Mouse (Mus musculus): ENCODE results near the gene Best2.

The Best2 gene

GRCm38 (mm10) chr8:85014431-85014830 lies at the start of gene Best2:
Gene Best2 (minus strand): TSS chr8:85014531.
- DNase-seq: no peak

GRCm38 (mm10) chr8:85062603-85063002 lies 48.3 kb upstream of the Best2 start:
- DNase-seq: no peak

GRCm38 (mm10) chr8:85059879-85060616 lies 45.7 kb upstream of the Best2 start, which contains the start of gene Fbxw9:
Gene Fbxw9 (plus strand): TSS chr8:85060055.
- peak; percentile 99 for DNase-seq

GRCm38 (mm10) chr8:85057367-85057766 lies 43.0 kb upstream of the Best2 start:
- DNase-seq: no peak

- DNase-seq: no peak
Measured at GRCm38 (mm10) chr8:85043619-85044018, 29.3 kb upstream of the Best2 start.

- DNase-seq: peak; percentile 96
Measured at GRCm38 (mm10) chr8:85037681-85038531, 23.6 kb upstream of the Best2 start.

- DNase-seq: no peak
Measured at GRCm38 (mm10) chr8:85037366-85037680, 23.0 kb upstream of the Best2 start.

GRCm38 (mm10) chr8:85036718-85037365 lies 22.5 kb upstream of the Best2 start, which contains the start of gene Tnpo2:
Gene Tnpo2 (plus strand): TSS chr8:85036915.
- DNase-seq: peak; percentile 99

GRCm38 (mm10) chr8:85036381-85036717 lies 22.0 kb upstream of the Best2 start:
- no peak for DNase-seq

GRCm38 (mm10) chr8:85035728-85036310 lies 21.5 kb upstream of the Best2 start:
- peak; percentile 94 for DNase-seq

GRCm38 (mm10) chr8:85035165-85035727 lies 20.9 kb upstream of the Best2 start:
- no peak for DNase-seq

GRCm38 (mm10) chr8:85034764-85035163 lies 20.4 kb upstream of the Best2 start:
- DNase-seq: peak; percentile 97

GRCm38 (mm10) chr8:85033867-85034266 lies 19.5 kb upstream of the Best2 start:
- no peak for DNase-seq

- DNase-seq: no peak
Measured at GRCm38 (mm10) chr8:85032622-85033311, 18.4 kb upstream of the Best2 start.

GRCm38 (mm10) chr8:85029271-85029670 lies 14.9 kb upstream of the Best2 start:
- DNase-seq: peak; percentile 95

GRCm38 (mm10) chr8:85027922-85028321 lies 13.6 kb upstream of the Best2 start:
- DNase-seq: no peak

GRCm38 (mm10) chr8:85027516-85027855 lies 13.2 kb upstream of the Best2 start:
- DNase-seq: no peak

- DNase-seq: peak; percentile 100
Measured at GRCm38 (mm10) chr8:85026670-85027515, 12.6 kb upstream of the Best2 start, which contains the start of gene Trir. Gene Trir (plus strand): TSS chr8:85026823.

- DNase-seq: peak; percentile 99
Measured at GRCm38 (mm10) chr8:85025098-85025932, 11.0 kb upstream of the Best2 start, which contains the start of gene Asna1. Gene Asna1 (minus strand): TSS chr8:85025281.

- DNase-seq: no peak
Measured at GRCm38 (mm10) chr8:85023846-85024245, 9.5 kb upstream of the Best2 start.
